Mouse (Mus musculus): ENCODE results near the gene Aacs. TPM values are rescaled to one million over a fixed set of nuclear protein-coding genes. Genes with fewer than 3 reads are reported as not detected.
"Not testable (repeated sequence)": the region's sequence is repeated elsewhere in the genome, so short reads cannot be mapped to it uniquely, and the experiment has no call there.

Aacs gene
- polyA plus RNA-seq, 1 experiment from 2014 or later: 98.9 TPM

DNA sequence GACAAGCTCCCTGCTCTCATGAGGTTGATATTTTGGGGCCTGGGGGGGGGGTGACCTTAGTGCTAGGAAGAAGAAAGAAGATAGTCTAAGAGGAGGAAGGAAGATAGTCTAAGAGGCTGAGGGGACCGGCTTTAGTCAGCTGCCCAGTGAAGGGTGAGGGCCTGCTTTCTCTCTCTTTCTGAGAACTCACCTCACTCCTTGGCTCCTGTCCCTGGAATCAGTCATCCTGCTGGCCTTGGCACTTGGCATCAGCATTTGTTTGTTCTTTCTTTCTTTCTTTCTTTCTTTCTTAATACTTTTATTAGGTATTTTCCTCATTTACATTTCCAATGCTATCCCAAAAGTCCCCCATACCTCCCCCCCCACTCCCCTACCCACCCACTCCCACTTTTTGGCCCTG is 10.5 kb downstream of the Aacs start:
- Histone ChIP-seq H3K27me3 (replicated peaks; ENCODE audit: control insufficient read depth, insufficient read depth, low read length) (no peaks in the 10 kb centered on the region), H3K27ac (ENCODE audit: low read length) (no peak overlapping the region), H3K9me3 (ENCODE audit: control insufficient read depth, low read length) (no peaks in the 10 kb centered on the region), H3K9ac (replicated peaks; ENCODE audit: low read depth, low read length) (no peak overlapping the region), H3K4me1 (replicated peaks; ENCODE audit: control insufficient read depth, insufficient read depth, low read length) (peaks cover 7% of the 10 kb centered on the region; the same call in 1 of the 2 replicates), H3K4me2 (ENCODE audit: low read length) (no peak overlapping the region), H3K4me3 (replicated peaks; ENCODE audit: low read length) (no peak overlapping the region), H3K36me3 (ENCODE audit: control insufficient read depth, insufficient read depth) (peaks cover 16% of the 10 kb centered on the region)
- ATAC-seq: no peak
- 79% methylated on average over 1 of the region's 1 CpGs for WGBS

DNA sequence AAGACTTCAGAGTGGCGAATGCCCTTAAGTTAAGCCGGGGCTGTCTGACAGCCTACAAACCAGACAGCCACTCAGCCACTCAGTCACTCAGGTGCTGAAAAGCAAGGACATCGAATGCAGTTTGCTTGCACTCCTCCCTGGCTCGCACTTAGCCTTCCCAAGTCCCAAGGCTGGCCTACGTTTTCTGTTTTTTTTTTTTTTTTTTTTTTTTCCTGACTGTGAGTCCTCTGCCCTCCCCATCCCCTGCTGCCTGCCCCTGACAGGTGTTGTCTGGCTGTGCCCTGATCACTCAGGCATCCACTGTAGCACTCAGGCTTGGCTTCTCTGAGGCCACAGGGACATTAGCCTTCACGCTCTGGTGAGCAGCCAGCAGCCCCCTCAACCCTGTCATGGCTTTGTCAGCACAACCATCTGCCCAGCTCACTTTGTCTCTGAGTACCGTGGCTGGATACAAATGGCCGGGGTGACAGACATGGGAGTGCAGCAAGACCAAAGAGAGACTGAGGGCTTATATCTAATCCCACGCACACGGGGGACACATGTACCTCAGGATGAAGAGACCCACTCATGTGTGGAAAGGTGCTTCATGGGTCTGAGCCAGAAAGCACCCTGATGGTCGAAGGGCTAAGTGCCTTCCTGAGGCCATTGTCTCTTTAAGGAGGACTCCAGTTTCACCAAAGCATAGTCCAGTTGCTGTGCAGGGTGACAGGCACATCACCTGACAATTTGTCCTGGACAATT is 11.9 kb downstream of the Aacs start:
- WGBS: 54% methylated on average over 11 of the region's 11 CpGs
- peak; percentile 36; the same call in 1 of the 2 replicates for ATAC-seq
- Histone ChIP-seq H3K4me1 (replicated peaks; ENCODE audit: control insufficient read depth, insufficient read depth, low read length) (peaks cover 7% of the 10 kb centered on the region; the same call in 1 of the 2 replicates), H3K9me3 (ENCODE audit: control insufficient read depth, low read length) (no peaks in the 10 kb centered on the region), H3K27ac (ENCODE audit: low read length) (peak overlapping the region; percentile 44), H3K36me3 (ENCODE audit: control insufficient read depth, insufficient read depth) (peaks cover 18% of the 10 kb centered on the region), H3K27me3 (replicated peaks; ENCODE audit: control insufficient read depth, insufficient read depth, low read length) (no peaks in the 10 kb centered on the region), H3K4me3 (replicated peaks; ENCODE audit: low read length) (no peak overlapping the region), H3K4me2 (ENCODE audit: low read length) (no peak overlapping the region), H3K9ac (replicated peaks; ENCODE audit: low read depth, low read length) (no peak overlapping the region)

DNA sequence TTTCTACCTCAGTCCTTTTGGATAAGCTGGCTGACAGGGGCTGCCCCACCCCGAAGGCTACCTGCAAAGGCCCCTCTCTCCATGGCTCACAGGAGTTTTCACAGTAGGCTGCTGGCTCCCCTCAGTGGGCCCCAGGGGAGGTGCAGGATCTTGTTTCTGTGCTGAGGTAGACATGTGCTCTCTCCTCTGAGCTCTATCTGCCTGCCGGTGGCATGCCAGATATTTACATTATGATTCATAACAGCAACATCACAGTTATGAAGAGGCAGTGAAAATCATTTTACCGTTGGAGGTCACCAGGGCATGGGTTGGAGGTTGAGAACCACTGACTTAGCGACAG is 12.5 kb downstream of the Aacs start:
- peaks cover 15% of the 10 kb centered on the region for H3K36me3 ChIP-seq (ENCODE audit: control insufficient read depth, insufficient read depth)
- no peak overlapping the region for H3K4me2 ChIP-seq (ENCODE audit: low read length)
- H3K27ac ChIP-seq (ENCODE audit: low read length): no peak overlapping the region
- WGBS: 74% methylated on average over 4 of the region's 4 CpGs
- H3K9ac ChIP-seq (replicated peaks; ENCODE audit: low read depth, low read length): no peak overlapping the region
- no peaks in the 10 kb centered on the region for H3K9me3 ChIP-seq (ENCODE audit: control insufficient read depth, low read length)
- ATAC-seq: no peak
- H3K27me3 ChIP-seq (replicated peaks; ENCODE audit: control insufficient read depth, insufficient read depth, low read length): no peaks in the 10 kb centered on the region
- H3K4me1 ChIP-seq (replicated peaks; ENCODE audit: control insufficient read depth, insufficient read depth, low read length): peaks cover 7% of the 10 kb centered on the region; the same call in 1 of the 2 replicates
- H3K4me3 ChIP-seq (replicated peaks; ENCODE audit: low read length): no peak overlapping the region

DNA sequence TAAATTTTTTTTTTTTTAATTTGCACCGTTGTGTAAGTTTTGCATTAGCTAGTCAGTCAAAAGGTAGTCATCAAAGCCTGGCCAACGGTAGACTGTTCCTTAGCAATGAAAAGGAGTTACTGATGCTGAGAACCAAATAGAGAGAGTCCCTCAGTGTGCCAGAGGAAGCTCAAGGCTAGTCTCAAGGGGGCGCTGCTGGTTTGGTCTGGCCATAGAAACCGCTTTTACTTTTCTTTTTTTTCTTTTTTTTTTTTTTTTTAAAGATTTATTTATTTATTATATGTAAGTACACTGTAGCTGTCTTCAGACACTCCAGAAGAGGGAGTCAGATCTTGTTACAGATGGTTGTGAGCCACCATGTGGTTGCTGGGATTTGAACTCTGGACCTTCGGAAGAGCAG is 13.3 kb downstream of the Aacs start:
- peaks cover 15% of the 10 kb centered on the region for H3K36me3 ChIP-seq (ENCODE audit: control insufficient read depth, insufficient read depth)
- not testable (repeated sequence) for H3K9ac ChIP-seq (replicated peaks; ENCODE audit: low read depth, low read length); H3K9me3 ChIP-seq (ENCODE audit: control insufficient read depth, low read length); H3K4me1 ChIP-seq (replicated peaks; ENCODE audit: control insufficient read depth, insufficient read depth, low read length); H3K27ac ChIP-seq (ENCODE audit: low read length); H3K4me2 ChIP-seq (ENCODE audit: low read length); H3K27me3 ChIP-seq (replicated peaks; ENCODE audit: control insufficient read depth, insufficient read depth, low read length); H3K4me3 ChIP-seq (replicated peaks; ENCODE audit: low read length); ATAC-seq
- WGBS: 88% methylated on average over 5 of the region's 5 CpGs

DNA sequence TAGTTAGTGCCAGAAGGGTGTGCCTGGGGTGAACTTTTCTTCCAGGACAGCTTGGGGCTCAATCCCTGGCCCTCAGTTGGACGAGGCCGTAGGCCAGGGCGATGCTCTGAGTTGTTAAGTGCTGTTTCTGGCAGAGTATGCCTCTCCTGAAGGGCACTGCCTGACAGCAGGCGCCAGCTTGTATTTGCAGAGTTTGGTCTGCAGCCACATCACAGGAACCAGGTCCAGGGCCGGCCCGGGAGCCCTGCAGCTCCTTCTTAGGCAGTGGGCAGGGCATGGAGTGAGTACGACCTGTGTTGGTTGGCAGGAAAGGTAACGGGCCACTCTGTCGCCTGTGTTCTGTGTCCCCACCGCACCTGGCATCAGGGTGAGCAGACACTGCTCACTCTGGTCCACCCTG is 15.5 kb downstream of the Aacs start:
- H3K9me3 ChIP-seq (ENCODE audit: control insufficient read depth, low read length): no peaks in the 10 kb centered on the region
- peaks cover 11% of the 10 kb centered on the region; the same call in 1 of the 2 replicates for H3K36me3 ChIP-seq (ENCODE audit: control insufficient read depth, insufficient read depth)
- WGBS: 88% methylated on average over 10 of the region's 10 CpGs
- H3K4me1 ChIP-seq (replicated peaks; ENCODE audit: control insufficient read depth, insufficient read depth, low read length): peaks cover 7% of the 10 kb centered on the region; the same call in 1 of the 2 replicates
- H3K4me3 ChIP-seq (replicated peaks; ENCODE audit: low read length): no peak overlapping the region
- no peak for ATAC-seq
- H3K4me2 ChIP-seq (ENCODE audit: low read length): no peak overlapping the region
- no peak overlapping the region for H3K27ac ChIP-seq (ENCODE audit: low read length)
- H3K27me3 ChIP-seq (replicated peaks; ENCODE audit: control insufficient read depth, insufficient read depth, low read length): no peaks in the 10 kb centered on the region
- no peak overlapping the region for H3K9ac ChIP-seq (replicated peaks; ENCODE audit: low read depth, low read length)

DNA sequence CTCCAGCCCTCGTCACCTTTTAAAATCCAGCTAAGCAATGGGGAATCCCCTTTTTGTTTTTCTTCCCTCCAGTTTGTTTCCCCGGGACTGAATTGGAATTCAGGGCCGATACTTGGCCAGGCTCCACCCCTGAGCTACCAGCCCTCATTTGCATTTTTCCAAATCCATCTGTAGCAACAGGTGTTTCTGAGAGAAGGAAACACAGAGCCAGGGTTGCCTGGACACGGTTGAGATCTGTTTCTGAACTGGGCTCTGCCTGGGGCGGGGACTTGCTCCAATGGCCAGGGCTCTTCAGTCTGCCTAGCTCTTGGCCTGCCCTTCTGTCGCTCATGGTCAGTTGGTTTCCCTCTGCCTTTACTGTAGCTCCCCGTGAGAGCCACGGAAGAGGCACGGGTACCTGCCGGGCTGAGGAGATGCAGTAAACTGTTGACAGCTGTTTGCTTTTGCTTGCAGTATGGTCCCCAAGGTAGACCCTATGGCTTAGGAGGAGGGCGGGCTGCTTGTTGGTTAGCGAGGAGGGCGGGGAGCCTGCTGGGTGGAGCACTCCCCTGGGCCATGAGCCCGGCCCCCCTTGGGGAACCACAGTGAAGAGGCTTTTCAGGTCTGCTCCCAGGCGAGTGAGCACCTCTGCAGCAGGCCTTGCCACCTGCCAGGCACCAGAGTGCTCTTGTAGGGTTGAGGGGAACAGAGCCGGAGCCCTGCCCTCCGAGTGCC is 16.9 kb downstream of the Aacs start:
- 62% methylated on average over 17 of the region's 17 CpGs for WGBS
- peaks cover 11% of the 10 kb centered on the region; the same call in 1 of the 2 replicates for H3K36me3 ChIP-seq (ENCODE audit: control insufficient read depth, insufficient read depth)
- H3K9me3 ChIP-seq (ENCODE audit: control insufficient read depth, low read length): no peaks in the 10 kb centered on the region

DNA sequence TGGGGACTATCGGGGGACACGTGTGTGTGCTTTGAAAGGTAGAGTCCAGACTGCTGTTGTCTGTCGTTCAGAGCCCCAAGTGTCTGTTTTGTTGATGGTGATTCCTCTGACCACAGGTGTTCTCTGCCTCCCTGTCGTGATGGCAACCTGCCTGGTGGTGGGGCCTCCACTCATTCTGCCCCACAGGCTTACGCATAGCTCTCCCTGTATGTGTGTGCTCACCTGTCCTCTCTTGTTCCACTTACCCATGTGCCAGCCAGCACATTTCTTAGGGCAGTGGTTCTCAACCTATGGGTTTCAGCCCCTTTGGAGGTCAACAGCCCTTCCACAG is 17.4 kb downstream of the Aacs start:
- Histone ChIP-seq H3K4me1 (replicated peaks; ENCODE audit: control insufficient read depth, insufficient read depth, low read length) (no peaks in the 10 kb centered on the region), H3K9ac (replicated peaks; ENCODE audit: low read depth, low read length) (no peak overlapping the region), H3K9me3 (ENCODE audit: control insufficient read depth, low read length) (no peaks in the 10 kb centered on the region), H3K27me3 (replicated peaks; ENCODE audit: control insufficient read depth, insufficient read depth, low read length) (no peaks in the 10 kb centered on the region), H3K36me3 (ENCODE audit: control insufficient read depth, insufficient read depth) (peaks cover 11% of the 10 kb centered on the region; the same call in 1 of the 2 replicates), H3K27ac (ENCODE audit: low read length) (no peak overlapping the region), H3K4me2 (ENCODE audit: low read length) (no peak overlapping the region), H3K4me3 (replicated peaks; ENCODE audit: low read length) (no peak overlapping the region)
- no peak for ATAC-seq
- 62% methylated on average over 5 of the region's 5 CpGs for WGBS

More for the DNA sequence above, 16.9 kb downstream of the Aacs start:
- no peak overlapping the region for H3K4me2 ChIP-seq (ENCODE audit: low read length)
- no peaks in the 10 kb centered on the region for H3K27me3 ChIP-seq (replicated peaks; ENCODE audit: control insufficient read depth, insufficient read depth, low read length)
- no peak overlapping the region for H3K9ac ChIP-seq (replicated peaks; ENCODE audit: low read depth, low read length)
- no peak overlapping the region for H3K4me3 ChIP-seq (replicated peaks; ENCODE audit: low read length)
- no peak for ATAC-seq
- peaks cover 3% of the 10 kb centered on the region; the same call in 1 of the 2 replicates for H3K4me1 ChIP-seq (replicated peaks; ENCODE audit: control insufficient read depth, insufficient read depth, low read length)
- no peak overlapping the region for H3K27ac ChIP-seq (ENCODE audit: low read length)

DNA sequence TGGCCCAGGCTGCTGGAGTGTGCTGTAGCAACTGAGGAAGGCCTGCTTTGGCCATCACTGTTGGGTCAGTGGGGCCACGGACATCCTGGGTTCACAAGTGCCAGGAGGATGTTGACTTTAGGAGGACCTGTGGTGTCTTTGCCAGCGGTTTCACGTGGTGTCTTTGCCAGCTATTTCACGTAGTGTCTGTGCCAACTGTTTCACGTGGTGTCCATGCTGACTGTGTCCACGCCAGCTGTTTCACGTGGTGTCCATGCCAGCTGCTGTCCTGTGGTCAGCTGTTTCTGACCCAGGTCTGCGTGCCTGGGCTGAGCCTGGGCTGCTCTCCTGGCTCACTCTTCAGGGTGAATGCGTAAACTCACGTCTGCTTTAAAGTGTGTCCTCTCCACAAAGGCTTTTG is 20.0 kb downstream of the Aacs start:
- no peak overlapping the region for H3K4me2 ChIP-seq (ENCODE audit: low read length)
- no peak overlapping the region for H3K27ac ChIP-seq (ENCODE audit: low read length)
- 93% methylated on average over 10 of the region's 10 CpGs for WGBS
- ATAC-seq: no peak
- H3K27me3 ChIP-seq (replicated peaks; ENCODE audit: control insufficient read depth, insufficient read depth, low read length): no peaks in the 10 kb centered on the region
- H3K36me3 ChIP-seq (ENCODE audit: control insufficient read depth, insufficient read depth): peaks cover 3% of the 10 kb centered on the region; the same call in 1 of the 2 replicates
- no peak overlapping the region for H3K4me3 ChIP-seq (replicated peaks; ENCODE audit: low read length)
- H3K4me1 ChIP-seq (replicated peaks; ENCODE audit: control insufficient read depth, insufficient read depth, low read length): no peaks in the 10 kb centered on the region
- no peak overlapping the region for H3K9ac ChIP-seq (replicated peaks; ENCODE audit: low read depth, low read length)
- no peaks in the 10 kb centered on the region for H3K9me3 ChIP-seq (ENCODE audit: control insufficient read depth, low read length)

DNA sequence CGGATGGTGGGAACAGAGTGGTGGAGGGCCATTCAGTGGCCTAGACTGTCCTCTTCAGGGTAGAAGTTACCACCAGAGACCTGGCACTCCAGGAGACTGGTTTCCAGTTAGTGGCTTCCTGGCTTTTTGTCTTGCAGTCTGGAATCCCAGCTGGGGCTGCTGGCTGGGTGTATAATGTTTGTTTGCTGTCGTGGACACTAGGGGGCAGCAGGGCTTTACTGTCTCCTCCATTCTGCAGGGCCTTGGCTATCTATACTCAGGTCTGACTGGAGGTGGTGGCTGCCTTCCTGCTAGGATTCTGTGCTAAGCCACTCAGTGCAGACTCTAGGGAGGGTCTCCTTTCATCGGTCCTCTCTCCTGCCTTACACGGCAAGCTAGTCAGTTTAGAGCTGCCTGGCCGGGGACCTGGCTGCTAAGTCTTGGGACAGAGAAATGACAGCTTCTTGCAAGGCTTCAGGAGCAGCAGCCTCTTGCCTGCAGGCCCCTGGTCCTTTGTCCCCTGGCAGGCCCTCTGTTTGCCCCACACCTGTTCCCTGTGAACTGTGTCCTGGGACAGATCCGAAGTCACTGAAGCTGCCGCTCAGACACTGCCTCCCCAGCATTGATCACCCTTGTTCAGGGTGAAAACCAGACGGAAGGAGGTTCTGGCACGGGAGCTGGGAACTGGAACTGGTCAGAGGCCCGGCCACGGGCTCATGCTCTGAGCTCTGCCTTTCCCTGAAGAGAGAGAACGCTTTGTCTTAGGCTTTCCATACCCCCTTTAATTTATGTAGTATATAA is 22.4 kb downstream of the Aacs start:
- Histone ChIP-seq H3K27ac (ENCODE audit: low read length) (no peak overlapping the region; the same call in 1 of the 2 replicates), H3K27me3 (replicated peaks; ENCODE audit: control insufficient read depth, insufficient read depth, low read length) (no peaks in the 10 kb centered on the region)
- 63% methylated on average over 12 of the region's 12 CpGs for WGBS

More for the DNA sequence above, 22.4 kb downstream of the Aacs start:
- Histone ChIP-seq H3K36me3 (ENCODE audit: control insufficient read depth, insufficient read depth) (no peaks in the 10 kb centered on the region), H3K4me3 (replicated peaks; ENCODE audit: low read length) (no peak overlapping the region), H3K9me3 (ENCODE audit: control insufficient read depth, low read length) (no peaks in the 10 kb centered on the region), H3K4me1 (replicated peaks; ENCODE audit: control insufficient read depth, insufficient read depth, low read length) (0 out of 2 replicates have a peak, but pooled peaks cover 2% of the 10 kb centered on the region), H3K4me2 (ENCODE audit: low read length) (no peak overlapping the region), H3K9ac (replicated peaks; ENCODE audit: low read depth, low read length) (no peak overlapping the region)
- ATAC-seq: peak; percentile 77

Measured in forebrain, embryonic 16.5 days (tissue).